Mouse (Mus musculus) kidney, postnatal 14 days (tissue): Measurements from ENCODE around the gene Ulk4.
"Not testable (repeated sequence)": the region's sequence is repeated elsewhere in the genome, so short reads cannot be mapped to it uniquely, and the experiment has no call there.

Experiments
- DNase-seq: peaks from one replicate; pipeline ENCODE4 v3.0.0; 2022; ENCODE audit warnings: mixed read lengths

Ulk4 gene

DNA sequence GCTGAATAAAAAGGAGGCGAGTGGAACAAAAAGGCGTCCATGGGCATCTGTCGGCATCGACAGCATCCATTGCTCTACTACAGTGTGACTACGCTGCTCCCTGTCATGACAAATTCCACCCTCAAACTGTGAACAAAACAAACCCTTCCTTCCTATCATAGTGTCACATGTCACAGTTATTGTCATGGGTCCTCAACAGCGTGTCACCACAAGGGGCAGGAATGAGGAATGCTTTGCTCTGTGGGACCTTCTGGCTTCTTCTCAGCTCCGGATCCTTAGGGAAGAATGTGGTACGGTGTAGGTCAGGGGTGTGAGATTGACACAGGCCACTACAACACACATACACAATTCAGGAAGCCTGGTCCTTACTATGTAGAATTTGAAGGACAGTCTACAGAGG lies 218.5 kb downstream of the Ulk4 start:
- no peak for DNase-seq

DNA sequence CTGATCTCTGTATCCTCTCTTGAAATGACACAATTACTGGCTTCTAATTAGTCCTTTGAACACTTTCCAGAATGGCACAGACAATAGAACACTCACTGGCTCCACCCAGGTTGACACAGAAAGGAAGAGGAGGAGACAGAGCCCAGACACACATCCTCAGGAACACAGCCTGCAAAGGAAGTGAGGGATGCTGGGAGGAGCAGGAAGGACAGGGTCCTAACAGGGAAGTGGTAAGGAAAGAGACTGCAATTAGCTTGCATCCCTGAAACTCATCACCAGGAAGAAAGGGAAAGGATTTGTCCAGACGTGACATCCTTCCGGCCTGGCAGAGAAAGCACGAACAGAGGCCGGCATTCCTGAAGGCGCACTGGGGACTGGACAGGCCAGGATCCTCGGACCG lies 218.9 kb downstream of the Ulk4 start:
- DNase-seq: peak; percentile 74

DNA sequence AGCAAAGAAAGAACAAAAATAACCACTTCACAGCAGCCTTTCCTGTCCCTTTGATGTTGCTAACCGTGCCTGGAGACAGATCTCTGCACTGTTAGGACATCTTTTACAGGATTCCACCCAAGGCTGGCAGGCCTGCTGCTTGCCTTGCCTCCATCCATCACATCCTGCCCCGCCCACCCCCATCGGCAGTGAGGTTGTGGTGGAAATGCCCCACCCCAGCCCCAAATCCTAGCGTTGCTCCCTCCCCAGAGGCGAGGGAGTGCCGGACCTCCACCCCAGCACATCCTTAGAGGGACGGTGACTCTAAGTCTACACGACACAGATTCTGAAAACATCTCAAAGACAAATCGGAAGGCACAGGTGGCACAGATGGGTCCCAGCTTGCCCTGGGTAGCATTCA lies 219.6 kb downstream of the Ulk4 start:
- peak; percentile 63 for DNase-seq

- DNase-seq: no peak
Observed at GRCm38 (mm10) chr9:121056526-121056925, 220.5 kb downstream of the Ulk4 start.

DNA sequence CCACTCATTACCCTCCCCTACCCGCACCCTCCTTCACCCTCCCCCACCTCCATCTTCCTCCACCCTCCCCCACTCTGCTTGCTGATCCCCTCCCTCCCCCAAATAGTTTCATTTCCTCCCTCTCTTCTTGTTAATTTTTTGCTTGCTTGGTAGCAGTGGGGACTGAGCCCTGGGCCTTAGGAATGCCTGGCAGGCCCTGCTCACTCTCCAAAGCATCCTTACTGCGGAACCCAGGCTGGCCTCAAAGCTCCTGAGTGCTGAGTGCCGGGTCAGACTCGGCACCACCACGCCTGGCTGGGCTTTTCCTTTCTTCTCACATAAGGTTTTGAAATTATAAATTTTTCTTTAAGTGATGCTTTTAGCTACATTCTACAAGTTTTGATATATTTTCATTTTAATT lies 221.0 kb downstream of the Ulk4 start:
- no peak for DNase-seq

GRCm38 (mm10) chr9:121045657-121046056 lies 231.3 kb downstream of the Ulk4 start:
- DNase-seq: not testable (repeated sequence)

GRCm38 (mm10) chr9:121044471-121045206 lies 232.4 kb downstream of the Ulk4 start:
- DNase-seq: no peak

DNA sequence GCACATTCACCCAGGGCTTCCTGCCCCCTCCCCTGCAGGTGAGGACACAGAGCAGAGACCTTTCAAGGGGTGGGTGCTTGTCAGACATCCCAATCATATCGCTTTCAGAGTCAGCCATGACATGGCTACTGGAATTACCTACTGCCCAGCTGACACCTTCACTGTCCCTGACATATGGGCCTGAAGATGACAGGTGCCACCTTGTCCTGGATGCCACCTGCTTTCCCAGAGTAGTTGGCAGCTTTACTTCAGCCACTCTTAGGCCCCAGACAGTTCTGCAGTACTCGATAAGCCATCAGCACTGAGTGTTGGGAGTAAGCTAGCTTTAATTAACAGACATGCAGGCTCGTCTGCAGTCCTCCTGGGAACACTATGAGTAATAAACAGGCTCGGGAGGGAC lies 234.0 kb downstream of the Ulk4 start:
- no peak for DNase-seq

- no peak for DNase-seq
Observed at GRCm38 (mm10) chr9:121038396-121038795, 238.6 kb downstream of the Ulk4 start.

GRCm38 (mm10) chr9:121037975-121038374 lies 239.0 kb downstream of the Ulk4 start:
- DNase-seq: no peak

DNA sequence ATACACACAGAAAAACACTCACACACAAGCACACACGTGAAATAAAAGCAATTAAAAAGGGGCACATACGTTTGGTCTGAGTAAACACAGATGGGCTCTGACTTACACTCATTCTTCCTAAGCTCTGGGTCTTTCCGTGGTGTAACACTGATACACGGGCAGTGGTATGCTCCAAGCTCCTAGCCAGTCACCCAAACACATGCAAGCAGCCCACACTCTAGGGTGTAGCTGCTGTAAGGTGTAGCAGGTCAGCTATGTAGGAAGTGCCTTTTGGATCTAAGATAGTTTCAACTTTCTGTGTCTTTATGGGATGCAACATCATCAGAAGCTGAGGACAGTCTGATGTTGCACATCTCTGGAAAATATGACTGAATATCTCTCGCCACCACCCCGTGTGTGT lies 241.7 kb downstream of the Ulk4 start:
- DNase-seq: no peak

DNA sequence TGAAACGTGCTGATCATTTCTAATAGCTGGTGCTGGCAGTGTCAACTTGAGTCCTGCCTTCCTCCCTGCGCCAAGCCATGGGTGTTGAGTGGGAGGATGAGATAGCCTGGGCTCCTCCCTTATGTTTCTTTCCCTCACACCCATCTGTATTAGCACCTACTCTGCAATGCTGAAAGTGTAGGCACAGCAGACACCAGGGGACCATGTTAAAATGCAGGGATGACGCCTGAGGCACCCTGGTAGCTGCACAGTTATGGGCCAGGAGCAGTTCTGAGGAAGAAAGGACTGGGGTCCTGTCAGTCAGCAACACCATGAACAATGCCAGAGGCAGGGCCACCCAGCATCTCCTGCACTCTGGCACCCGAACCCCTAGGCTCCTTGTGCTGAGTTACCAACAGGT lies 243.4 kb downstream of the Ulk4 start:
- no peak for DNase-seq

DNA sequence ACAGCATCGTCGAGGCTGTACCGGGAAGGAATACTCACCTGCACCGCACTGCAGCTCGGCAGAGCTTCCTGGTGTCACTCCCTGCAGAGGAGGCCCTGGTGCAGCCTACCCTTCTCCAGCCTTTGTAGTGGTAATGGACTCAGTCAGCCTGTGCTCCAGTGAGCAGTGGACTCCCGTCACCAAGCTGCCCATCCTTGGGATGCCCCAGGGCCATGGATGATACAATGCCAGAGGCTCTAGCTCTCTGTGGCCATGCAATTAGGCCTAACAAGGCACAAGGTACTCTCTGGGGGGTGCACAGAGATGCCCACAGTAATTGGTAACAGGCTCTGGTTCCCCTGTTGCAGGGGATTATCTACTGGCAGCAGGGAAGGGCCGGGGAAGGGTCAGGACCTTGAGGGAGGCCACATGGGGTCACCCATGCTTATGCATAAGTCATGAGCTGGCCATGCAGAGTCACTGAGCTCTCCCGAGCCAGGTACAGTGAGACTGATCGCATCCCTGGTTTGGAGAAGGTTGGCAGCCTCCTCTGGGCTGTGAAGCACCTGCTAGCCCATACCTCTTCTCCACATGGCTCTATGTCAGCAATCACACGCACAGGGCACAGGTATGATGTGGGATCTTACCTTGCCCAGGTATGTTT lies 244.6 kb downstream of the Ulk4 start:
- no peak for DNase-seq

- no peak for DNase-seq
Observed at GRCm38 (mm10) chr9:121030949-121031348, 246.0 kb downstream of the Ulk4 start.

- no peak for DNase-seq
Observed at GRCm38 (mm10) chr9:121029786-121030185, 247.2 kb downstream of the Ulk4 start.

- no peak for DNase-seq
Observed at GRCm38 (mm10) chr9:121023526-121024264, 253.3 kb downstream of the Ulk4 start.

- no peak for DNase-seq
Observed at GRCm38 (mm10) chr9:121020360-121020759, 256.6 kb downstream of the Ulk4 start.

DNA sequence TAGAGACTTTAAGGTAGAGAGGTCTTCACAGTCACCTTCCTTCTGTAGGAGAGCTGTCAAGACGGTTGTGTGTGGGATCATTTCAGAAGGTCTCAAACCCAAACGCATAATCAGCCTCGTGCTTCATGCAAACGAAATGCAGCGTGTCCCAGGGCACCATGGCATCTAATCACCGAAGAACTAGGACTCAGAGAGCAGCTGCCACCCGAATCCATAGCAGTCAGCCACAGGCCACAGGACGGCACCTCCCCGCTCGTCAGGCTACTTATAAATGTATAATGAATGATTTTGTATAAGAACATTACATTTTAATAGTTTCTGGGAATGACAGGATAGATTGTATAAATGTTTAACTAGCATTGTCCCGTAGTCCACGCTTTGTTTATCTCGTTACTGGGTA lies 257.1 kb downstream of the Ulk4 start:
- no peak for DNase-seq

DNA sequence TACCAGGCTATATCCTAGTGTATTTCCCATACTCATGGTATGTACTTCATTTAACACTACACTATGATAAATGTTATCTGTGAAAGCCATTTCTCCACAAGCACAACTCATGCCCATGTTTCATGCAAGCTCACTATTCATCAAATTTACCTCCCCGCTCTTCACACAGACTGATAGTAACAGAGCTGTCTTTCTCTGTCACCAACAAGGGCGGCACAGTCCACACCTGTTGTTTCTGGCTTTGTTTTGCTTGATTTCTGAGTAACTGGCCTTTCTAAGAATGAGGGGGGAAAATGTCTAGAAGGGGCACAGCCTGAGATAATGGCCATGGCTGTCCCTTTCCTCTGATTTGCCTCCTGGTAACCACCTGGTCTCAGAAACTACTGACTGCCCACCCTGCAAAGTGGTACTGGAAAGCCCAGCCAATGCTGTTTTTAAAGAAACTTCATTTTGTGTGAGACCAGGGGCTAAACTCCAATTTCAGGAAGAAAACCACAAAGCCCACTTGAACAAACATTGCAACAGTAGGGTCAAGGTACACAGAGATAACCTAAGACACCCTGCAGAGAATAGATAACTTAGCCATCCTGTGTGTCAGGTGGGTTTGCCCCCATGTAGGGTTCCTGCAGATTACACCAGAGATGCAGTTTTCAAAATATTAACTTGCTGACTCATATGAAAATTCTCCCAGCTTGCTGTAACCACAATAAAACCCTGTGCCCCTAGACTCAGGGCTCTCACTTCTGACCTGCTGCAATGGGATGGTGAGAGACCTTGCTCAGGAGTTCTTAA lies 258.3 kb downstream of the Ulk4 start:
- no peak for DNase-seq

DNA sequence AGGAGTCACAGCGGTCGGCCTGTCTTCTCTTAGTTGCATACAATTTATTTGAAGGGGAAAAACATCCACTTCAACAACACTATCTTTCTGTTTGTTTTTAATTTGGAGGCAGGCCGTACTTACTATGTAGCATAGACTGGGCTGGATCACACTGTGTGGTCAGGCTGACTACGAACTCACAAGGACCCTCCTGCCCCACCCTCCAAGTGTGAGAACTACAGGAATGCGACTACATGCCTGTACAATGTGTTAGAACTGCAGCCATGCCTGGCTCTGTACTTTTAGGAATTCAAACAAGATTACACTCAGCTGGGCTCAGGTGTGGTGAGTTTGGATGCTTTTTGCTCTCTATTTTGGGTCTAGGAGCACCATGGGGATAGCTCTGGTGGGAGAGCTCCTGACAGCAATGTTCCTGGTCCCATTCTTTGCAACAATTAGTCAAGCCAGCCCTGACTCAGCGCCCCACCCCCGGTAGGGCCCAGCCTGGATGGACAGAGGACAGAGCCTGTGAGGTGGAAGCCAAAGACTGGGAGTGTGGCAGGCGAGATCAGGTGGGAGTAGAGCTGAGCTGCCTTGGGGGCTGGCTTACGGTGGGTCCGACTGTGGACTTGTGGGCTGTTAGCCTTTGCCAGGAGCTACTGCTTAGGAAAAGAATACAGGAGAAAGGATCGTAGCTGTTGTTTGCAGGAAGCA lies 261.0 kb downstream of the Ulk4 start:
- no peak for DNase-seq

DNA sequence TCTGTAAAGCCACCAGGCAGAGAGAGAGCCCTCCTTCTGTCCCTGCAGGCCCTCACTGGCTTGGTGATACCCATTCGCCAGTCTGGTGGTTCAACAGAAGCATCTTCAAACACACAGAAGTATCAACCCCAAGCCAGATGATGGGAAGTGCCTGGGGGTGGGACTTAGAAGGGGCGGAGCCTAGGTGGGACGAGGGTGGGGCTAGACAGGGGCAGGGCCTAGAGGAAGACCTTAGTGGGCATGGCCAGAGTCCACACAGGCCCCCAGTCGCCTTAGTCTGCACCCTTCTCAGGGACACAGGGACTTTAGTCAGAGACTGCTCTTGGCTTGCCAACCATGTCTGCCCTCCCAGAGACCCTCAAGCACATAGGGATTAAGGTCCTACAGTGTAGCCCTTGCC lies 265.5 kb downstream of the Ulk4 start:
- DNase-seq: no peak

- DNase-seq: no peak
Observed at GRCm38 (mm10) chr9:121010544-121010943, 266.5 kb downstream of the Ulk4 start.

- no peak for DNase-seq
Observed at GRCm38 (mm10) chr9:121005961-121006360, 271.0 kb downstream of the Ulk4 start.
